Mouse (Mus musculus): ENCODE measurements at regions not wholly inside any gene's neighbourhood (a gene's known extent, or its start where the extent isn't known, plus 50 kb on each side); places are given as distances from the start of the nearest gene placed in this dataset.
A peak's percentile ranks its signal among the peaks of the same experiment; 100 is the strongest.

- DNase-seq (ENCODE audit: low spot score, missing footprints): peak; percentile 88
Measured at GRCm38 (mm10) chr4:131546422-131547200, 291.5 kb downstream of the Ptpru start.

GRCm38 (mm10) chr4:131549581-131549980 is 288.5 kb downstream of the Ptpru start:
- Histone ChIP-seq H3K4me3 (ENCODE audit: low read depth, low read length) (no peak overlapping the region), H3K9ac (ENCODE audit: low read length) (no peak overlapping the region), H3K36me3 (ENCODE audit: control insufficient read depth, insufficient read depth, low read length) (no peaks in the 10 kb centered on the region), H3K9me3 (ENCODE audit: control insufficient read depth, low read length) (no peaks in the 10 kb centered on the region), H3K4me2 (no peak overlapping the region), H3K27me3 (ENCODE audit: control insufficient read depth, insufficient read depth, low read length) (no peaks in the 10 kb centered on the region), H3K27ac (ENCODE audit: low read depth, low read length) (no peak overlapping the region), H3K4me1 (ENCODE audit: control insufficient read depth, insufficient read depth, low read length) (peaks cover 4% of the 10 kb centered on the region; the same call in 1 of the 2 replicates)
- 89% methylated on average over 12 of the region's 12 CpGs for WGBS
- DNase-seq (ENCODE audit: low spot score, missing footprints): no peak
- no peak for ATAC-seq (ENCODE audit: low FRiP score)

More at GRCm38 (mm10) chr4:131546422-131547200, 291.5 kb downstream of the Ptpru start:
- no peak overlapping the region for H3K27ac ChIP-seq (ENCODE audit: low read depth, low read length)
- H3K4me3 ChIP-seq (ENCODE audit: low read depth, low read length): no peak overlapping the region
- H3K4me1 ChIP-seq (ENCODE audit: control insufficient read depth, insufficient read depth, low read length): peaks cover 4% of the 10 kb centered on the region; the same call in 1 of the 2 replicates
- H3K9me3 ChIP-seq (ENCODE audit: control insufficient read depth, low read length): no peaks in the 10 kb centered on the region
- peak; percentile 62; the same call in 1 of the 2 replicates for ATAC-seq (ENCODE audit: low FRiP score)
- no peak overlapping the region for H3K4me2 ChIP-seq
- 45% methylated on average over 12 of the region's 12 CpGs for WGBS
- no peaks in the 10 kb centered on the region for H3K36me3 ChIP-seq (ENCODE audit: control insufficient read depth, insufficient read depth, low read length)
- H3K27me3 ChIP-seq (ENCODE audit: control insufficient read depth, insufficient read depth, low read length): no peaks in the 10 kb centered on the region
- H3K9ac ChIP-seq (ENCODE audit: low read length): no peak overlapping the region

GRCm38 (mm10) chr4:131558513-131558912 is 279.6 kb downstream of the Ptpru start:
- no peaks in the 10 kb centered on the region for H3K9me3 ChIP-seq (ENCODE audit: control insufficient read depth, low read length)
- WGBS: 85% methylated on average over 5 of the region's 5 CpGs
- no peaks in the 10 kb centered on the region for H3K4me1 ChIP-seq (ENCODE audit: control insufficient read depth, insufficient read depth, low read length)
- no peak overlapping the region for H3K4me2 ChIP-seq
- no peak overlapping the region for H3K9ac ChIP-seq (ENCODE audit: low read length)
- no peak overlapping the region for H3K4me3 ChIP-seq (ENCODE audit: low read depth, low read length)
- H3K36me3 ChIP-seq (ENCODE audit: control insufficient read depth, insufficient read depth, low read length): no peaks in the 10 kb centered on the region
- ATAC-seq (ENCODE audit: low FRiP score): no peak
- no peaks in the 10 kb centered on the region for H3K27me3 ChIP-seq (ENCODE audit: control insufficient read depth, insufficient read depth, low read length)
- no peak for DNase-seq (ENCODE audit: low spot score, missing footprints)
- H3K27ac ChIP-seq (ENCODE audit: low read depth, low read length): no peak overlapping the region

GRCm38 (mm10) chr4:131563851-131564250 is 274.2 kb downstream of the Ptpru start:
- Histone ChIP-seq H3K4me3 (ENCODE audit: low read depth, low read length) (no peak overlapping the region), H3K9me3 (ENCODE audit: control insufficient read depth, low read length) (no peaks in the 10 kb centered on the region), H3K36me3 (ENCODE audit: control insufficient read depth, insufficient read depth, low read length) (no peaks in the 10 kb centered on the region), H3K27ac (ENCODE audit: low read depth, low read length) (no peak overlapping the region), H3K4me2 (no peak overlapping the region), H3K4me1 (ENCODE audit: control insufficient read depth, insufficient read depth, low read length) (no peaks in the 10 kb centered on the region), H3K9ac (ENCODE audit: low read length) (no peak overlapping the region), H3K27me3 (ENCODE audit: control insufficient read depth, insufficient read depth, low read length) (no peaks in the 10 kb centered on the region)
- 83% methylated on average over 4 of the region's 4 CpGs for WGBS
- no peak for DNase-seq (ENCODE audit: low spot score, missing footprints)
- ATAC-seq (ENCODE audit: low FRiP score): no peak

GRCm38 (mm10) chr4:131565203-131565602 is 272.9 kb downstream of the Ptpru start:
- ATAC-seq (ENCODE audit: low FRiP score): no peak
- no peak overlapping the region for H3K4me2 ChIP-seq
- H3K9ac ChIP-seq (ENCODE audit: low read length): no peak overlapping the region
- H3K4me3 ChIP-seq (ENCODE audit: low read depth, low read length): no peak overlapping the region
- no peaks in the 10 kb centered on the region for H3K9me3 ChIP-seq (ENCODE audit: control insufficient read depth, low read length)
- H3K4me1 ChIP-seq (ENCODE audit: control insufficient read depth, insufficient read depth, low read length): no peaks in the 10 kb centered on the region
- DNase-seq (ENCODE audit: low spot score, missing footprints): no peak
- WGBS: 80% methylated on average over 7 of the region's 7 CpGs
- H3K36me3 ChIP-seq (ENCODE audit: control insufficient read depth, insufficient read depth, low read length): no peaks in the 10 kb centered on the region
- H3K27ac ChIP-seq (ENCODE audit: low read depth, low read length): no peak overlapping the region
- H3K27me3 ChIP-seq (ENCODE audit: control insufficient read depth, insufficient read depth, low read length): no peaks in the 10 kb centered on the region

GRCm38 (mm10) chr4:131567241-131567640 is 270.8 kb downstream of the Ptpru start:
- ATAC-seq (ENCODE audit: low FRiP score) (no peak), DNase-seq (ENCODE audit: low spot score, missing footprints) (no peak)
- Histone ChIP-seq H3K9me3 (ENCODE audit: control insufficient read depth, low read length) (no peaks in the 10 kb centered on the region), H3K9ac (ENCODE audit: low read length) (no peak overlapping the region), H3K27me3 (ENCODE audit: control insufficient read depth, insufficient read depth, low read length) (no peaks in the 10 kb centered on the region), H3K4me2 (no peak overlapping the region), H3K36me3 (ENCODE audit: control insufficient read depth, insufficient read depth, low read length) (no peaks in the 10 kb centered on the region), H3K4me3 (ENCODE audit: low read depth, low read length) (no peak overlapping the region), H3K27ac (ENCODE audit: low read depth, low read length) (no peak overlapping the region), H3K4me1 (ENCODE audit: control insufficient read depth, insufficient read depth, low read length) (no peaks in the 10 kb centered on the region)
- 70% methylated on average over 2 of the region's 2 CpGs for WGBS

GRCm38 (mm10) chr4:131569156-131569555 is 268.9 kb downstream of the Ptpru start:
- Histone ChIP-seq H3K9me3 (ENCODE audit: control insufficient read depth, low read length) (no peaks in the 10 kb centered on the region), H3K27ac (ENCODE audit: low read depth, low read length) (no peak overlapping the region), H3K9ac (ENCODE audit: low read length) (no peak overlapping the region), H3K4me2 (no peak overlapping the region), H3K36me3 (ENCODE audit: control insufficient read depth, insufficient read depth, low read length) (no peaks in the 10 kb centered on the region), H3K4me3 (ENCODE audit: low read depth, low read length) (no peak overlapping the region), H3K27me3 (ENCODE audit: control insufficient read depth, insufficient read depth, low read length) (no peaks in the 10 kb centered on the region), H3K4me1 (ENCODE audit: control insufficient read depth, insufficient read depth, low read length) (no peaks in the 10 kb centered on the region)
- DNase-seq (ENCODE audit: low spot score, missing footprints) (no peak), ATAC-seq (ENCODE audit: low FRiP score) (no peak)
- WGBS: 67% methylated on average over 5 of the region's 5 CpGs

- no peak for ATAC-seq (ENCODE audit: low FRiP score)
- no peak for DNase-seq (ENCODE audit: low spot score, missing footprints)
- H3K9me3 ChIP-seq (ENCODE audit: control insufficient read depth, low read length): no peaks in the 10 kb centered on the region
- H3K4me3 ChIP-seq (ENCODE audit: low read depth, low read length): no peak overlapping the region
- no peaks in the 10 kb centered on the region for H3K36me3 ChIP-seq (ENCODE audit: control insufficient read depth, insufficient read depth, low read length)
- H3K27me3 ChIP-seq (ENCODE audit: control insufficient read depth, insufficient read depth, low read length): no peaks in the 10 kb centered on the region
- 79% methylated on average over 4 of the region's 4 CpGs for WGBS
- no peak overlapping the region for H3K9ac ChIP-seq (ENCODE audit: low read length)
- H3K4me2 ChIP-seq: no peak overlapping the region
- H3K4me1 ChIP-seq (ENCODE audit: control insufficient read depth, insufficient read depth, low read length): no peaks in the 10 kb centered on the region
- no peak overlapping the region for H3K27ac ChIP-seq (ENCODE audit: low read depth, low read length)
Measured at GRCm38 (mm10) chr4:131577571-131577970, 260.5 kb downstream of the Ptpru start.

- ATAC-seq (ENCODE audit: low FRiP score) (no peak), DNase-seq (ENCODE audit: low spot score, missing footprints) (no peak)
- H3K4me1 ChIP-seq (ENCODE audit: control insufficient read depth, insufficient read depth, low read length): no peaks in the 10 kb centered on the region
- no peaks in the 10 kb centered on the region for H3K36me3 ChIP-seq (ENCODE audit: control insufficient read depth, insufficient read depth, low read length)
- no peak overlapping the region for H3K4me3 ChIP-seq (ENCODE audit: low read depth, low read length)
- no peaks in the 10 kb centered on the region for H3K9me3 ChIP-seq (ENCODE audit: control insufficient read depth, low read length)
- H3K4me2 ChIP-seq: no peak overlapping the region
- H3K27ac ChIP-seq (ENCODE audit: low read depth, low read length): no peak overlapping the region
- no peak overlapping the region for H3K9ac ChIP-seq (ENCODE audit: low read length)
- 84% methylated on average over 3 of the region's 3 CpGs for WGBS
- no peaks in the 10 kb centered on the region for H3K27me3 ChIP-seq (ENCODE audit: control insufficient read depth, insufficient read depth, low read length)
Measured at GRCm38 (mm10) chr4:131585946-131586345, 252.1 kb downstream of the Ptpru start.
